Mouse (Mus musculus) megakaryocyte-erythroid progenitor cell, adult 5-6 weeks (primary cell): ENCODE results near the gene Dbi. TPM values are rescaled to one million over a fixed set of nuclear protein-coding genes. Genes with fewer than 3 reads are reported as not detected.
A peak's percentile ranks its signal among the peaks of the same experiment; 100 is the strongest.

Experiments used
- ATAC-seq: replicated peaks from 2 replicates; pipeline ENCODE4 v1.8.0; 2016; ENCODE audit warnings: mild to moderate bottlenecking, inconsistent platforms; ENCODE audit not compliant: severe bottlenecking, poor library complexity, low FRiP score, low TSS enrichment
- total RNA-seq, 2 experiments: library from RNA; stranded (forward) in 1 of 2; stranded (reverse) in 1 of 2; fragments of 200-1000, 215-1000 nt in 1 of 2; fragments of >200 nt in 1 of 2; fragmentation: Nextera tagmentation in 1 of 2; gene quantifications; 2 replicates each; pipeline ENCODE4 v1.2.3; 2014 to 2017

Dbi gene
- total RNA-seq, 2 experiments from 2014 or later = 135 to 154 TPM

DNA sequence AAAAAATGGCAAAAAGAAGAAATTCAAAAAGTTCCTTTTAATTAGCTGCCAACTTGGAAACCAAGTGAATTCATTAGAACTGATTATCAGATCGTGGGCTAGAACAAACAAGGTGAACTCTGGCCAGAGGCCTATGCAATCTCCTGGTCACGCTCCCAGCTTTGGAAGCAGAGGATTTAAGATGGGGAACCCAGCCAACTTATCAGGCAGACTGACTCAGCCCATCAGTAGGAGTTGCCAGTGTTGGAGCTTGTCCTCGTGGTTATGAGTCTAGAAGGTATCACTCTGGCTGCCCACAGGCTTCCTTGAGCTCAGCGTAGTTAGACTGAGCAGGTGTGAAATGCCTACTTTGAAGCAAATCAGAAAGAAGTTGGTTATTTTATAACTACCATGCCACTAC is 4.0 kb upstream of the Dbi start:
- ATAC-seq = no peak

DNA sequence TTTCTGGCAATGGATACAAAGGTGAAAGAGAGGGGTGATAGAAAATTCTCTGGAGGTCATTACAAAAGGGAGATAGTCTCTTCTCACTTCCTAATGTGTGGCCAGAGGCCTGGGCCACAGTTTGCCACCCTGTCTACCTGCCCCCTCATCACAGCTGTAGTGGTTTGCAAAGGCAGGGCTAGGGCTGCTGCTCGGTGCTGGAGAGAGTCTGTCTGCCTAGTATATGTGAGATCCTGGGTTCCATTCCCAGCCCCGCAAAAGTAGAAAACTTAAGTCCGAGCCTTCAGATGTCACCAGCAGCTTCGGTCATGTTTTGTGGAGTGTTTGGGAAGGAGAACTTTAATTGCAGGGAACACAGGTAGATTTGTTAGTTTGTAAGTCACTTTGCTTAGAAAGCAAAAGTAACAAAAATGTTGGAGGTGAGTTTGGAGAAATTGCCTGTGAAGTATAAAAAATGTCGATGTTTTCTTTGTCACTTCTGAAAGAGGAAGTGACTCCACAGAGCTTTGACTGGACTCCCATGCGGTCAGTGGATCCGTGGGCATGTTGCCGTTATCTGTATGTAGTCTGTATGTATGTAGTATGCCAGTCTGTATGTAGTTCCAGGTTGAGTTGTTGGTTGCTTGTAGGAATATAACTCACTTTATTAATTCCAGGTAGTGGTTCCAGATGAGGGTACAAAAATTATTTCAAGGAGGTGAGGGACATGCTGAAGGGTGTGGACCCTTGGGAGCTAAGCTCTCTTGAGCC is 1.9 kb upstream of the Dbi start:
- ATAC-seq = no peak

DNA sequence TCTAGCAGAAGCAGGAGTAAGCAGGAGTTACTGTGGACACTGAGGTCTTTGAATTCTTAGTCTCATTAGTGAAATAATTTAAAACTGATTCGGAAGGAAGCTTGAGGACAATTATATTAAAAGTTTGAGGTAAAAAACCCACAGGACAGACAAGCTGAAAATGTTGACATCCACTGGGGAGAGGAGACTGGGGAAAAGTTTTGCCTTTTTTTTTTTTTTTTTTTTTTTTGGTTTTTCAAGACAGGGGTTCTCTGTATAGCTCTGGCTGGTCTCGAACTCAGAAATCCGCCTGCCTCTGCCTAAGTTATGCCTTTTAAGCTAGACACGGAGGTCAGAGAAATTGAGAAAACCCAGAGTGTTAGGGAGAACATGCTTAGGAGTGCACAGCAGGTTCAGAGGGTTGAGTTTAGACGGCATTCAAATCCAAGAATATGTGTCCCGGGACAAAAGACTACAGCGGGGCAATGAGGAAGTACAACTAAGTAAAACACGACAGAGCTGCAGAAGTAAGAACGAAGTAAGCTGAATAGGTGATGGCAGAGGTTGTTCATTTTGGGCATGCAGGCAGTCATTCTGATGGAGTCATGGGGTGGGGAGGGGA is 1.2 kb upstream of the Dbi start:
- no peak for ATAC-seq

DNA sequence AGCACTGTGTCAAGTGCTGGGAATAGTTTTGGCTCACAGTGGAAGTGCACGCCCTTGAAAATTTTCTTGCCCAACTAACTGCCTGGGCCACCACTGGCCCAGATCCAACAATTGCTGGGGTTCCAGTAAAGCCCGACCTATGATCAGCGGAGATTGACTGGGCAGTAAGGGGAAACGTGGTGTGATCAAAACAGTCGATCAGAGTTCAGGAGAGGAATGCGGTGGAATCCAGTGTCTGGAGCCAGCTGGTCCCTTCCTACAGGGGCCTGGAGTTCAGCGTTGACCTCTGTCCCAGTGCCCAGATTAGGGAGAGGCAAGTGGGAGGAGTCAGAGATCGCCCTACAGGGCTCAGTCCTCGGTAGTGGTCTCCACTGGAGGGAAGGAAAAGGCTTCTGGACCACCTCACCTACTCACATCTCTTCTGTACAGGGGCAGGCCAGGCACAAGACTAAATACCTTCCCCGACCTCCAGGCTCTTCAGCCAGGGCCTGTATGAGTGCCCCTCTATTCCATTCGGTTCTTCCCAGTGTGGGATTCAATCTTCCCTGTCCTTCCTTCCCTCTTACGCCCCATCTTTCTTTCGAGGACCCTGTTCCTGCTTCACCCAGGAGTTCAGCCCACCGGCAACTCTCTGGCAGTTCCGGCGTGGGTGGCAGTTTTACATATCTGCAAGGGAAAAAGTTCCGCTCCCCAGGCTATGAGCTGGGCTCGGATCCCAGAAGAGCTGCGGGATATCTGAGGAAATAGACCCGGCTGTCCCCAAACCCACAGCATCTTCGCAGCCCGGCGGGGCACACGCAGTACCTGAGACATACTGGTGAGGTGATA is 523 bp downstream of the Dbi start:
- peak; percentile 25 for ATAC-seq

DNA sequence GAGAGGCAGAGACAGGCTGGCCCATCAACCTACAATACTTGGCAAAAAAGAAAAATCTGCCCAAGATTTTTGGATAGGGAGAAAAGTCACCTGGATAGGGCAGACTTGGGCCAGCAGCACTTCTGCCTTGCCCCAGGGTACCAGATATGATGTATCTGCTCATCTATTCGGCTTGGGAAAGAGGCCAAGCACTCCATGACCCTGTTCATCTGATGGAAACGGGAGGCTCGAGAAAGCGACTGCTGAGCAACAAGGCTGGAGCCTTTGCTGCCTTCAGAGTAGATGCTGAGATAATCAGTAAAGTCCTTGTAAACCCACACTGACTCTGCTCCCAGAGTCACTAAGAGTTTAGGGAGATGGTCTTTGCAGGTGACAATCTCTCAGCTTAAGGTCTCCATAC is 1.5 kb downstream of the Dbi start:
- no peak for ATAC-seq

DNA sequence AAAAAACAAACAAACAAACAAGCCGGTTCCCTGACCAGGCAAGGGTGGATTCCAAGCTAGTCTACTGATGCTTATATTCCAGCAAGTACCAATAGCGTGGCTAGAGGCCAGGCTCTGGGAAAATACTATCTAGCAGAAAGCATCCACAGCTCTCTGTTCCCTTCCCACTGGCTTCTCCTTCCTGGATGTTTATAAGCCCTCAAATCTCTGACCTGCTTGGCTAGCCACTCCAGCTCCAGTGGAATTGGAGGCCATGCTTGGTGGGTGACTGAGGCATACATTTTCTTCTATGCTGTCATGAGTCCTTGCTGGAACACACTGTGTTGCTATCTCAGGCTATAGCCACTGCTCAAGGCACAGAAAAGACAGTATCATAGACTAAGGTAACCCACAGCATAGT is 2.0 kb downstream of the Dbi start:
- ATAC-seq = no peak

DNA sequence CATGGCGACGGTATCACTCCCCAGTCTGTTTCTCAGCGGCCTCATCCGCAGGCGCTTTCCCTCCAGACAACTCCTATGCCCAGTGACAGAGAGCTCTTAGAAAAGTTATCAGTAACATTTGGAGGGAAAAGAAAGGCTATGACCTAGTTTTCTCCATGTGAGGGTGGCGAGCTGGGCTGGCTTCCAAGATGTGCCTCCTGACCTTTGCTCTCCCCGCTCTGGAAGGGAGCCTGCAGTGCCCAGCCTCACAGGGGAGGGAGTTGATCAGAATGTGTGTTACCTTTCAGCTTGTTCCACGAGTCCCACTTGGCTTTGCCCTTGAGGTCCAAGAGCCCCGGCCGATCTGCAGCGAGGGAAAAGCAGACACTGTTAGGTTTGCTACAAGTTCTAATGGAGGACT is 4.8 kb downstream of the Dbi start:
- ATAC-seq = no peak

DNA sequence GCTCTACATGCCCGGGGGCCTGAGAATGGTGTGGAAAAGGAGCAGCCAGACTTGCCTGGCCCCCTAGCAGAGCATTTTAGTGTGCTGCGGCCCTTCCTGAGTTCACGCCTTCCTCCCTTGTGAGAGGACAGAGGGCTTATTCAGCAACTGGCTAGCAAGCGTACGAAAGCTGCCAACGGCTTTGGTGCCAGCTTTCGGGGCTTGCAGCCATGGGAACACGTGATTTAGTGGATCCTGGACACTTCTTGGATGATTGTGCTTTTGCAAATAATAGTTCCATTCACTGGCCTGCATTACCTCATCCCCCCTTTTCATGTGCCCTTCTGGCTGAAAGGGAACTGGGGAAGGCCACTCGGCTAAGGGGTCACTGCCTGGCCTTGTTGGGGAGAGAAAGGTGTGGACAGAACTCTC is 5.2 kb downstream of the Dbi start:
- ATAC-seq = no peak

DNA sequence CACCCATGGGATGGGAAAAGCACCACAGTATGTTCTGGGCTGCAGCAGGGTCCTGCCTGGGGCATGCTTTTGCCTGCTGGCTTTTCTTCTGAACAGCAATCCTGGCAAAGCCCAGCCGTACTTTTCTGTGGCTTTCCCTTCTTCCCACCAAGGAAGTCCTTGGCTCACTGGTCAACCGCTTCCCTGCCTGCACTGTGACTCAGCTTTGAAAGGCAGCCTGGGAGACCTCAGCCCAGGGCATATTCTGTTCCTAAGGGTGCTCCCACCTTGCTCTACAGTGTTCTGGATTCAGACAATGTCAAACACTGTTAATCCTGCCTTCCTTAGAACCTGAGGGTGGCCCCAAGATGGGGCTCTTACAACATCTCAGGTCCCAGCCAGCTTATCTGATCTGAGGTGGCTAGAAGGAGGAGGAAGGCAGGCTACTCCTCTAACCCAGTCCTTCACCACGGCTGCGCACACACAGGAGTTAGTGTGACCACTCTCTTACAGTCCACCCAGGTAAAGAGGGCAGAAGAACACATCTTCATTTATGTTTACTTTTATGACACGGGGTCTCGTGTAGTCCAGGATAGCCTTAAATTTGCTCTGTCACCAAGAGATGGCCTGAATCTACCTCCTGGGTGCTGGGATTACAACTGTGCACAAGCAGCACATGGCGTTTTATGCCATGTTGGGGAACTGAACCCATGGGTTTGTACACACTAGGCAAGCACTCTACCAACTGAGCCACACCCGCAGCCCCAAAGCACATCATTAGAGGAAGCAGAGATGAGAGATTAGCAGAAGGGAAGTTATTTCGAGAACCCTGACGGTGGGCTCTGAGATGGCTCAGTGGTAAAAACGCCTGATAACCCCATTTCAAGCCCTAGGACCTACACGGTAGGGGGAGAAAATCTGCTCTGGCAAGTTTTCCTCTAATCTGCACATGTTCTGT is 8.4 kb downstream of the Dbi start:
- peak; percentile 66 for ATAC-seq

DNA sequence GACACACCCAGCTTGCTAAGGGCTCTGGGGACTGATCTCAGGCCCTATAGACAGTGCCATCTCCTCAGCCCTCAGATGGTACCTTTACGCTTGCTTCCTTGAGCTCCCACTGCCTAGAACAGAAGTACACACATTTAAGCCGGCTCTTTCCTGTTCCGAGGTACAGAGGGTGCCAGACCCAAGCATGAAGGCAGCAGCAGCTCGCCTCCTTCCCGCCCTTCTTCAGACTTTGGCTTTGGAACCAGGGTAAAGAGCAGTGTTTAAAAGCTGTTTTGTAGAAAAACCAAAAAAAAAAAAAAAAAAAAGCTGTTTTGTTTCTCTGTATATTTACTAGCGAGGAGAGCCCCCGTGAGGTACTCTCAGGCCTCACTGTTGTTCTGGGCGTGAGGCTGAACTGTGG is 9.1 kb downstream of the Dbi start:
- no peak for ATAC-seq

DNA sequence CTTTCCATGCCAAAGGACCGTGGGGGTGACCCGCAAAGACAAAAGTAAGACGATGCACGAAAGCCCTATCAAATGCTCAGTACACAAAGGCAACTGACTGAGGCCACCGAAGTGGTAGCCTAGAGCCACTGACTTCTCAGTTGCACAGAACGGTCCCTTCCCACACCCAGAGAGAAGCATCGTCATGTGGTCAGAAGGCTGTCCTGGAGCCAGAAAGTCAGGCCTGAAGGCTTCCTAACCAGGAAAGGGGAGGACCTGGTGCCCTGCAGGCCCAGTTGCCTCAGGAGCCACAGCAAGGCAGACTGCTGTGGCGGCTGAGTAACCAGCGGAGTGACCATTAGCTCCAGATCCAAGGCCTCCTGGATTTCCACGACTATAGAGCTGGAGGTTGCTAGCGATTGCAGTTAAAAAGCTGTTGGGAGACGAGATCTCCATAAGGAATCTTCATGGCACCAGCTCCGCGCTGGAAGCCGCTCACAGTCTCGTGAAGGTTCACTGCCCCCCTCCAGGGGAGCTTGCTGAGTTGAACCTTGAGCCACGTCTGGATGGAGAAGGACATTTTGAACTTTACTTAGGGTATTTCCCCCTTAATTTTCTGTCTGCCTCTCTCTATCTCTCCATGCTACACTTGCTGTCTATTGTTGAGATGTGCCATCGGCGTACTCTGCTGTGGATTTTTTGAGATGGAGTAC is 11.0 kb downstream of the Dbi start:
- no peak for ATAC-seq

DNA sequence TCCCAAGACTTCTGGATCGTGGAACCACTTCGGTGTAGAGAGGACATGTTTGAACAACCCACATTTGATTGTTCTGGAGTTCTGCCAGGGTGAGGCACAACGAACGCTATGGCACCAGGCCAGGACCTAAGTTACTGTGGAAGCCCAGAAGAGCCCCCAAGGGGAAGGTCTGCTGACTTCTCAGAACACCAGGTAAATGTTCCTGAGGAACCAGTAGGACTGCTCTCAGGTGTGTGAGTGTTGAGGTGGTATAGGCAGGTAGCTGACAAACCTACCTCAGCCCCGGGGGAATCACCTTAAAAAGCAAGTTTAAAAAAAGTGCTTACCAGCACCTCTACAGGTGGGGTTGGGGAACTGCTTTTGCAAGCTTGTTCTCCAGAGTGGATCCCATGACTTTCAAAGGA is 15.3 kb downstream of the Dbi start:
- peak; percentile 85 for ATAC-seq

DNA sequence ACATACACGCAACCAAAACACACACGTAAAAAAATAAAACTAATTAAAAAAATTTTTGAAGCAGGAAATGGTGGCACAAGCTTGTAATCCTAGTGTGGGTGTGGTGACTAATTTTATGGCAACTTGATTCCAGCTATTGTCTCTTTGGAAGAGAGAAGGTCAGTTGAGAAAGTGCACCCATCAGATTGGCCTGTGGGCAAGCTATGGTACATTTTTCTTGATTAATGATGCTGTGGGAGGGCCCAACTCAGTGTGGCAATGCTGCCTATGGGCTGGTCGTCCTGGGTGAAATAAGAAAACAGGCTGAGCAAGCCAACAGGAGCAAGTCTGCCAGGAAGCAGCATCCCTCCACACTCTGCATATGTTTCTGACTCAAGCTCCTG is 19.7 kb downstream of the Dbi start:
- ATAC-seq = no peak

DNA sequence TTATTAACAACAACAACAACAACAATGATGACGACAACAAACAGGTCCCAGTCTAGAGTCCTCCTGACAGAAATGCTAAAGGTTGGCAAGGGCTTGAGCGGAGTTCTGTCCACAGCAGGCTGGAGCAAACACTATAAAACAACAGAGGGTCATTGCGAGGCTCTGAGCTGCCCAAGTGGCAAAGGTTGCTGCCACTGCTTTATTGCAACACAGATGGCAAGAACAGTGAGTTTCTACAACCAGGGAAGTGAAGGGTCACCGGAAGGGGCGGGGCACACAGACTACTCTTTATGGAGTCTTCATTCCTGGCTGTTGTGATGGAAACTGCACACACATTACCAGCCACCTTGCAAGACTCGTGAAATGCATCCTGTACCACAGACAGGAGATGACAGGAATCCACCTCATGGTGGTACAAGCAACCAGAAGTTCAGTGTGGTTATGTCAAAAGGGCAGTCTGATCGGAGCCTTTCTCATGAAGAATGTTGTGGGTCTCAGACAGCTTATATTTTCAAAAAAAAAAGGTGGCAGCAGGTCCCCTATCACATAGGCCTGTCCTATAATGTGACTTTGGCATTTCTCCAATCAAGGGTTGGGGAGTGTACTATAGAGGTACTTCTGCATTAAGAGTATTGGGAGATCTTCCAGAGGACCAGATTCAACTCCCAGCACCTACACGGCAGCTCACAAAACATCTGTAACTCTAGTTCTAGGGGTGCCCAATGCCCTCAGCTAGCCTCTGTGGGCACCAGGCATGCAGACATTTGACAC is 20.2 kb downstream of the Dbi start:
- ATAC-seq = no peak

DNA sequence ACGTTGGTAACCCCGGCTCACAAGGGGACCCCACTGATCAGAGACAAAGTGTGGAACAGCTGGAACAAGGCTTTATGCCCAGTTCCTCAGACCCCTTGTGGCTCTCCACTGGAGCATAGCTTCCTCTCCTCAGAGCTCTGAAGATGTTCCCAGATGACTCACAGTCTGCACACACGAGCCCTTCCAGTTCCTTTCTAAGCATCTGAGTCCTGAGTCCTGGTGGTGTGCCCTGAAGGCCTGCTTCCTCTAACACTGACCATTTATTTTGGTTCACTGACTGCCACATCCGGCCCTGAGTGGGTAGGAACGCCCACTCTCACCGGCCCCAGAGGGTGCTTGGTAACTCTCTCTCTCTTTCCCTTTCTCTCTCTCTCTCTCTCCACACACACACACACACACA is 21.4 kb downstream of the Dbi start:
- ATAC-seq = no peak

DNA sequence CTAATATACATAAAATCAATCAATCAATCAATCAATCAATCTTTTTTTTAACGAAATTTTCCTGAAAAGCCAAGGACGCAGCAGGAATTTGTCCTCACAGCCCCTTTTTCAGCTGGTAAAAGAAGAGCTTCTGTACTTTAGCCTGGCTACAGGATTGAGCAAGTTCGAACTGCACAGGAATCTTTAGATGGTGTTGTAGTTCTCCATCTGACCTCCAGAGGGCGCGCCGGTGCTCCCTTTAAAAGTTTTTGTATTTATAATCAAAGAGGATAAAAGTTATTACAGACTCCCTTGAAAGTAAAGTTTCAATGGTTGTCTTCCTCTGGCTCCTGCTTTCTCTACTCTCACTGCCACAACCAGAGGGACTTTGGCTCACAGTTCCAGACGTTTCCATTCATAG is 22.6 kb downstream of the Dbi start:
- 0 out of 2 replicates have a peak, but pooled peaks have one; percentile 23 for ATAC-seq

DNA sequence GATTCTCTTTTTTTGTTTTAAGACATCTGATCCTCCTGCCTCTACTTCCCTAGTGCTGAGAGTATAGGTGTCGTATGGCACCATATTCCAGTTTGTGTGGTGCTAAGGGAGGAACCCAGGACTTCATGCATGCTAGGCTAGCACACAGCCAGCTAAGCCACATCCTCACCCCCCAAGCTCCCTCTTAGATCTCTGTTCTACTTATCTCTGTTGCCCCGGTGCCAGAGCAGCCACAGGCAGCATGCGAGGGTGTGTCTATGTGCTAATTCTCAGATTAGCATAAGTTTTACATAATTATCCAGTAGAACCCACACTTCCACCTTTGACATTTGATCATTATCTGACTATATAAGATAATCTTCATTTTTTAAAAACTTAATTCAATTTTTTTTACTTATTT is 26.0 kb downstream of the Dbi start:
- ATAC-seq = peak; percentile 85

DNA sequence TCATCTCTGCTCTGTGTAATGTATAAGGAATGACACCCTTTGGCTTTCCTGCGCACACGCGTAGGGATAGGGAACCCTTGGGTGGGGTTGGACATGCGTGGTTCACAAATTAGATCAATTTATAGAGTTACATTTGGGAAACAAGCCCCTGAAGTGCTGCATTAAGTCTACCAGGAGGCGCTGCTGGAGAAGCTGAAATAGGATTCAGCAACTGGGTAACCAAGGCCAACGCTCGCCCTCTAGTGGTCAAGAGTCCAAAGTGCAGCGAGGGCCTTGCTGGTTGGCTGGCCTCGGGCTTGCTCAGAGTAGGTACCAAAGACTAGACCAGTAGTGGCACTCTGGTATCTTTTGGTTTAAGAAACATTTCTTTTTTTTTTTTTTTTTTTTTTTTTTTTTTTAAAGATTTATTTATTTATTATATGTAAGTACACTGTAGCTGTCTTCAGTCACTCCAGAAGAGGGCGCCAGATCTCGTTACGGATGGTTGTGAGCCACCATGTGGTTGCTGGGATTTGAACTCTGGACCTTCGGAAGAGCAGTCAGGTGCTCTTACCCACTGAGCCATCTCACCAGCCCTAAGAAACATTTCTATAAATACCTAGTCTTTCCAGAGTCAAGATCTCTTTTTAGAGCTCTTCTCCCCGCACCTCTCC is 27.3 kb downstream of the Dbi start:
- peak; percentile 77 for ATAC-seq
